Mouse (Mus musculus): ENCODE results near the gene Mthfsd.

The Mthfsd gene

GRCm38 (mm10) chr8:121088871-121089630, 19.1 kb downstream of the Mthfsd start:
- DNase-seq (ENCODE audit: low spot score): no peak

GRCm38 (mm10) chr8:121088281-121088680, 19.9 kb downstream of the Mthfsd start:
- no peak for DNase-seq (ENCODE audit: low spot score)

GRCm38 (mm10) chr8:121086004-121086900, 21.9 kb downstream of the Mthfsd start:
- no peak for DNase-seq (ENCODE audit: low spot score)

- no peak for DNase-seq (ENCODE audit: low spot score)
Observed at GRCm38 (mm10) chr8:121085561-121085960, 22.6 kb downstream of the Mthfsd start.

GRCm38 (mm10) chr8:121085011-121085410, 23.2 kb downstream of the Mthfsd start:
- DNase-seq (ENCODE audit: low spot score): no peak

GRCm38 (mm10) chr8:121084210-121084951, 23.8 kb downstream of the Mthfsd start, which contains the start of gene Foxf1:
Gene Foxf1, plus strand, starts transcription at chr8:121084386.
- no peak for DNase-seq (ENCODE audit: low spot score)

GRCm38 (mm10) chr8:121083936-121084209, 24.3 kb downstream of the Mthfsd start:
- no peak for DNase-seq (ENCODE audit: low spot score)

- peak; percentile 54 for DNase-seq (ENCODE audit: low spot score)
Observed at GRCm38 (mm10) chr8:121083093-121083935, 24.9 kb downstream of the Mthfsd start.

- DNase-seq (ENCODE audit: low spot score): no peak
Observed at GRCm38 (mm10) chr8:121082218-121083092, 25.7 kb downstream of the Mthfsd start.

- no peak for DNase-seq (ENCODE audit: low spot score)
Observed at GRCm38 (mm10) chr8:121081398-121081797, 26.8 kb downstream of the Mthfsd start.

GRCm38 (mm10) chr8:121080361-121081090, 27.7 kb downstream of the Mthfsd start:
- DNase-seq (ENCODE audit: low spot score): no peak

GRCm38 (mm10) chr8:121079944-121080343, 28.2 kb downstream of the Mthfsd start:
- no peak for DNase-seq (ENCODE audit: low spot score)

- DNase-seq (ENCODE audit: low spot score): no peak
Observed at GRCm38 (mm10) chr8:121079201-121079600, 29.0 kb downstream of the Mthfsd start.

GRCm38 (mm10) chr8:121078721-121079120, 29.5 kb downstream of the Mthfsd start:
- DNase-seq (ENCODE audit: low spot score): no peak

GRCm38 (mm10) chr8:121076555-121076954, 31.6 kb downstream of the Mthfsd start:
- no peak for DNase-seq (ENCODE audit: low spot score)

- DNase-seq (ENCODE audit: low spot score): no peak
Observed at GRCm38 (mm10) chr8:121075936-121076335, 32.3 kb downstream of the Mthfsd start.

- DNase-seq (ENCODE audit: low spot score): no peak
Observed at GRCm38 (mm10) chr8:121074848-121075145, 33.4 kb downstream of the Mthfsd start.

- no peak for DNase-seq (ENCODE audit: low spot score)
Observed at GRCm38 (mm10) chr8:121074108-121074847, 33.9 kb downstream of the Mthfsd start.
